Mouse (Mus musculus) ES-Bruce4 (cell line): ENCODE data around the gene Dtx3l. TPM values are rescaled to one million over a fixed set of nuclear protein-coding genes. Genes with fewer than 3 reads are reported as not detected.
A peak's percentile ranks its signal among the peaks of the same experiment; 100 is the strongest.

Experiments used
- H3K27ac ChIP-seq: 2 replicates; pipeline ENCODE4 v1.5.1; 2012; ENCODE audit warnings: low read length, inconsistent platforms; ENCODE audit not compliant: insufficient read depth
- H3K27me3 ChIP-seq: 2 replicates; pipeline ENCODE4 v1.6.1; 2012; ENCODE audit warnings: mild to moderate bottlenecking, low read length, inconsistent platforms; ENCODE audit not compliant: control insufficient read depth, poor library complexity, insufficient read depth, severe bottlenecking
- H3K36me3 ChIP-seq: 2 replicates; pipeline ENCODE4 v1.6.1; 2012; ENCODE audit warnings: inconsistent platforms, mild to moderate bottlenecking, low read length, moderate library complexity; ENCODE audit not compliant: control insufficient read depth, poor library complexity, insufficient read depth, severe bottlenecking
- H3K4me1 ChIP-seq: one replicate; pipeline ENCODE4 v1.8.1; 2011; ENCODE audit warnings: low read length; ENCODE audit not compliant: control insufficient read depth, insufficient read depth
- H3K4me3 ChIP-seq: 2 replicates; pipeline ENCODE4 v1.5.1; 2011; ENCODE audit warnings: low read depth, mild to moderate bottlenecking, low read length
- H3K9ac ChIP-seq: 2 replicates; pipeline ENCODE4 v1.6.1; 2012; ENCODE audit warnings: low read depth, mild to moderate bottlenecking, inconsistent platforms; ENCODE audit not compliant: poor library complexity, severe bottlenecking
- H3K9me3 ChIP-seq: replicated peaks from 2 replicates; pipeline ENCODE4 v1.6.1; 2012; ENCODE audit warnings: mild to moderate bottlenecking, low read length, inconsistent platforms; ENCODE audit not compliant: control insufficient read depth, poor library complexity, insufficient read depth, severe bottlenecking
- CTCF ChIP-seq: IDR thresholded peaks from one replicate; pipeline ENCODE4 v1.8.1; 2011; ENCODE audit warnings: low read depth, low read length
- EP300 ChIP-seq: IDR thresholded peaks from 2 replicates; pipeline ENCODE4 v1.6.1; 2011; ENCODE audit warnings: low read depth, low read length; ENCODE audit not compliant: insufficient read depth
- POLR2A ChIP-seq: IDR thresholded peaks from one replicate; pipeline ENCODE4 v1.8.1; 2011; ENCODE audit warnings: low read length; ENCODE audit not compliant: insufficient read depth
- polyA plus RNA-seq: library from polyadenylated mRNA; stranded (reverse); fragments of >200 nt; gene quantifications from 2 replicates; pipeline ENCODE4 v1.2.4, GENCODE M21; 2011; ENCODE audit warnings: low read depth; ENCODE audit not compliant: missing spikeins, insufficient read depth, insufficient read length

Gene Dtx3l
- polyA plus RNA-seq, 1 experiment, result 11.2 TPM

DNA sequence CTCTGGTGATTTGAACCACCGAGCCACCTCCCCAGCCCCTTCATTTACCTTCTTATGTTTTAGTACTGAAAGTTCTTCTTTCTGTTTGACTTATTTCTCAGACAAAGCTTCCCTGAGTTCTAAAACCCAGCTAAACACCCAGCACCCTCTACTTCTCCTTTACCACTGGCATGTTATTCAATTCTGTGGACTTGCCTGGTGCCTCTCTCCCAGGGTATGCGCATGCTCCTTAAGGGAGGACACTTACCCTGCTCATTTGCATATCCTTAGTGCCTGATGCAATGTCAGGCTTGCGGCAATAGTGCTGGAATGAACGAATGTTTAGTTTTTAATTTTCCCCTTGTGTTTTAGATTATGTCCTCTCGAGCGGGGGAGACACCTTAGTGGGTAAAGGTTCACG is 50.8 kb downstream of the Dtx3l start:
- Histone ChIP-seq H3K9ac (no peak overlapping the region; the same call in 1 of the 2 replicates), H3K27me3 (no peaks in the 10 kb centered on the region), H3K4me3 (no peak overlapping the region), H3K36me3 (no peaks in the 10 kb centered on the region), H3K9me3 (no peaks in the 10 kb centered on the region), H3K4me1 (no peaks in the 10 kb centered on the region), H3K27ac (peak overlapping the region; percentile 24)
- TF ChIP-seq EP300 (no peak), POLR2A (no peak), CTCF (no peak)

Other genes starting within 250 kb of the Dtx3l start
- gene Dirc2, start 169.8 kb downstream of the Dtx3l start, polyA plus RNA-seq, result 18.3 and 18.5 TPM in 2 replicates
- 71.3 and 72.5 TPM in 2 replicates for gene Hspbap1, start 168.8 kb downstream of the Dtx3l start, polyA plus RNA-seq
- 5.4 and 5.7 TPM in 2 replicates for gene Parp14, start 67.6 kb downstream of the Dtx3l start, polyA plus RNA-seq
- 22.0 and 22.5 TPM in 2 replicates for gene Parp9, start 681 bp downstream of the Dtx3l start, polyA plus RNA-seq
- 93.0 and 103 TPM in 2 replicates for gene Kpna1, start 39.6 kb upstream of the Dtx3l start, polyA plus RNA-seq
- gene Wdr5b, start 102.0 kb upstream of the Dtx3l start, polyA plus RNA-seq, result 0.88 and 1.5 TPM in 2 replicates
- 158 and 159 TPM in 2 replicates for gene Fam162a, start 132.4 kb upstream of the Dtx3l start, polyA plus RNA-seq
- 279 and 293 TPM in 2 replicates for gene Ccdc58, start 132.5 kb upstream of the Dtx3l start, polyA plus RNA-seq
- gene Csta1, start 192.1 kb upstream of the Dtx3l start, polyA plus RNA-seq, result not detected in 2 replicates
- not detected in 2 replicates for gene Stfa2l1, start 217.7 kb upstream of the Dtx3l start, polyA plus RNA-seq
- not detected in 2 replicates for gene Gm5483, start 245.1 kb upstream of the Dtx3l start, polyA plus RNA-seq